Mouse (Mus musculus): ENCODE measurements at regions not wholly inside any gene's neighbourhood (a gene's known extent, or its start where the extent isn't known, plus 50 kb on each side); places are given as distances from the start of the nearest gene placed in this dataset.

DNA sequence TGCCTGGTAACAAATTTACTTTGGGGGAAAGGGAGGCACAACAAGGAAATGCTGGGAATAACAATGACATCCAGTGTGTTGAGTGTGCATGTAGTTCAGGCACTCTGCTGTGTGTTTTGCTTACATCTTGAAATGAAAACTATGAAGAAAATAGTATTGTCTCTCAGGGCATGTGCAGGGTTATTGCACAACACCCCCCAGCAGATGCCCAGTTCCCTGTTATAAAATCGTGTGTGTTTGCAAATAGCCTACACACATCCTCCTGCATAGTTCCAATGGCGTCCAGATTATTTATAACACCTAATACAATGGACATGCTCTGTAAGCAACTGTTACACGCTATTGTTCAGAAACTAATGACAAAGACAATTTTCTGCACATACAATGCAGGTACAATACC, 220.0 kb upstream of the Pgrmc2 start:
- 83% methylated on average over 3 of the region's 3 CpGs for WGBS
- H3K27ac ChIP-seq = no peak overlapping the region
- H3K4me3 ChIP-seq (replicated peaks) = no peak overlapping the region
- no peak for ATAC-seq (ENCODE audit: low FRiP score)
- no peaks in the 10 kb centered on the region for H3K4me1 ChIP-seq
- no peak overlapping the region for H3K9ac ChIP-seq
- H3K36me3 ChIP-seq (replicated peaks) = no peaks in the 10 kb centered on the region
- no peaks in the 10 kb centered on the region for H3K9me3 ChIP-seq
- H3K4me2 ChIP-seq = no peak overlapping the region
- H3K27me3 ChIP-seq = no peaks in the 10 kb centered on the region

GRCm38 (mm10) chr3:41298776-41299175, 215.9 kb upstream of the Pgrmc2 start:
- Histone ChIP-seq H3K4me3 (replicated peaks) (no peak overlapping the region), H3K9me3 (no peaks in the 10 kb centered on the region), H3K4me1 (no peaks in the 10 kb centered on the region), H3K9ac (no peak overlapping the region), H3K36me3 (replicated peaks) (no peaks in the 10 kb centered on the region), H3K27ac (no peak overlapping the region), H3K27me3 (no peaks in the 10 kb centered on the region), H3K4me2 (no peak overlapping the region)
- no peak for ATAC-seq (ENCODE audit: low FRiP score)
- 90% methylated on average over 4 of the region's 4 CpGs for WGBS

- 86% methylated on average over 11 of the region's 11 CpGs for WGBS
- no peak for ATAC-seq (ENCODE audit: low FRiP score)
Measured at GRCm38 (mm10) chr3:41296152-41296809, 213.4 kb upstream of the Pgrmc2 start.

GRCm38 (mm10) chr3:41295150-41295549, 212.3 kb upstream of the Pgrmc2 start:
- no peaks in the 10 kb centered on the region for H3K36me3 ChIP-seq (replicated peaks)
- no peak for ATAC-seq (ENCODE audit: low FRiP score)
- H3K9ac ChIP-seq = no peak overlapping the region
- H3K4me3 ChIP-seq (replicated peaks) = no peak overlapping the region
- no peak overlapping the region for H3K4me2 ChIP-seq
- 78% methylated on average over 8 of the region's 8 CpGs for WGBS
- H3K4me1 ChIP-seq = no peaks in the 10 kb centered on the region
- no peak overlapping the region for H3K27ac ChIP-seq
- H3K27me3 ChIP-seq = no peaks in the 10 kb centered on the region
- no peaks in the 10 kb centered on the region for H3K9me3 ChIP-seq

More at GRCm38 (mm10) chr3:41296152-41296809, 213.4 kb upstream of the Pgrmc2 start:
- H3K4me1 ChIP-seq = no peaks in the 10 kb centered on the region
- no peaks in the 10 kb centered on the region for H3K27me3 ChIP-seq
- H3K4me3 ChIP-seq (replicated peaks) = no peak overlapping the region
- H3K9ac ChIP-seq = no peak overlapping the region
- H3K4me2 ChIP-seq = no peak overlapping the region
- no peak overlapping the region for H3K27ac ChIP-seq
- no peaks in the 10 kb centered on the region for H3K9me3 ChIP-seq
- no peaks in the 10 kb centered on the region for H3K36me3 ChIP-seq (replicated peaks)

- Histone ChIP-seq H3K4me1 (no peaks in the 10 kb centered on the region), H3K9me3 (no peaks in the 10 kb centered on the region), H3K36me3 (replicated peaks) (no peaks in the 10 kb centered on the region), H3K9ac (no peak overlapping the region), H3K4me2 (no peak overlapping the region), H3K27ac (no peak overlapping the region), H3K27me3 (no peaks in the 10 kb centered on the region), H3K4me3 (replicated peaks) (no peak overlapping the region)
- no peak for ATAC-seq (ENCODE audit: low FRiP score)
- 81% methylated on average over 11 of the region's 11 CpGs for WGBS
Measured at GRCm38 (mm10) chr3:41290535-41291307, 207.9 kb upstream of the Pgrmc2 start.

DNA sequence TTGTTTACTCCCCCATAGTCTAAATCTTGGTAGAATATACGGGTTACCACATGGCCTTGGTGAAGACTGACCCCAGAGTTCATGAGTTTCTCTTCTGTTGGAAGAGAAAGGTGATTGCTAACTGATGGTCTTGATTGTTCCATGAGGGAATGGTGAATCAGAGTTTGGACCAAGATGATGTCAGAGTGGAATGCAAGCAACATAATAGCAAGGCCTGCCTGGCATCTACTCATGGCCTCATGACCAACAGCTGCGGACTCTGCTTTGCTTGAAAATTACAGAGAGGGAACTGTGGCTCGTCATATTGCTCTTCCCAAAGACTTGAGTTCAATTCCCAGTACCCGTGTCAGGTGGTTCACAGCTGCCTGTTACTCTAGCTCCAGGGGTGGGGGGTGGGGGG, 205.9 kb upstream of the Pgrmc2 start:
- H3K4me2 ChIP-seq = no peak overlapping the region
- ATAC-seq (ENCODE audit: low FRiP score) = no peak
- WGBS = 94% methylated on average over 4 of the region's 4 CpGs
- H3K36me3 ChIP-seq (replicated peaks) = no peaks in the 10 kb centered on the region
- no peaks in the 10 kb centered on the region for H3K27me3 ChIP-seq
- H3K9me3 ChIP-seq = no peaks in the 10 kb centered on the region
- H3K9ac ChIP-seq = no peak overlapping the region
- H3K4me1 ChIP-seq = 0 out of 2 replicates have a peak, but pooled peaks cover 3% of the 10 kb centered on the region
- H3K4me3 ChIP-seq (replicated peaks) = no peak overlapping the region
- no peak overlapping the region for H3K27ac ChIP-seq

DNA sequence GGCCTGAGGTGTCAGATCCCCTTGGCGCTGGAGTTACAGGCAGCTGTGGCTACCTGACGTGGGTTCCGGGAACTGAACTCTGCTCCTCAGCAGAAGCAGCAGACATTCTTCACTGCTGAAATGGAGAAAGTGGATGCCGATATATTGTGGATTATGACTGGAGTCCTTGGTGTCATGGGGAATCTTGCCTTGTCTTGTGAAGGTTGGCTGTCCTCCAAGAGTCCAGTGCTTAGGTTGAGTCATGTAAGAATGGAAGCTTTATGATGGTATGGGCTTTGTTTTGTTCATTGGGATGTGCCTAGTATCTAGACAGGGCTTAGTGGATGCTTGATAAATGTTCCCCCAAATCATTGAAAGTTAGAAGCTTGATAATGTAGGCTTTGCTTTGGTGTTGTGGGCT, 205.2 kb upstream of the Pgrmc2 start:
- no peak for ATAC-seq (ENCODE audit: low FRiP score)
- H3K9me3 ChIP-seq = no peaks in the 10 kb centered on the region
- H3K36me3 ChIP-seq (replicated peaks) = no peaks in the 10 kb centered on the region
- H3K4me3 ChIP-seq (replicated peaks) = no peak overlapping the region
- no peaks in the 10 kb centered on the region for H3K27me3 ChIP-seq
- no peak overlapping the region for H3K4me2 ChIP-seq
- H3K9ac ChIP-seq = no peak overlapping the region
- 86% methylated on average over 4 of the region's 4 CpGs for WGBS
- no peak overlapping the region for H3K27ac ChIP-seq
- 0 out of 2 replicates have a peak, but pooled peaks cover 3% of the 10 kb centered on the region for H3K4me1 ChIP-seq

DNA sequence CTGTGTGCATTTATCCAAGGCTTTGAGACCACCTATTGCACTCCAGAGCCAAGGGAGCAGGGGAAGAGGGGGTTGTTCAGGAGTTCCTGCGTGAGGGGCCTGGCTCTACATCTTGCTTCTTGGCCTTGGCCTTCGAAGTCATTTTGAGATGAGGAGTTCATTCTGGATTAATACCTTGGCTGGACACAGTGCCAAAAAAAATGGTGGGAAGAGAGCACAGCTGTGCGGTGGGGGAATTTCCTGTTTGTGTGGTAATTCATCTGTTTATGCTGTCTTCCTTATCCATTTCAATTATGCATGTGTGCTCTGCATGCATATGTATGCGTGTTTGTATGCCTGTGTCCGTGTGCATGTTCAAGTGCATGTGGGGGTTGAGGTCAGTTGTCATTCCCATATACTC, 202.5 kb upstream of the Pgrmc2 start:
- peaks cover 3% of the 10 kb centered on the region; the same call in 1 of the 2 replicates for H3K4me1 ChIP-seq
- no peak for ATAC-seq (ENCODE audit: low FRiP score)
- H3K36me3 ChIP-seq (replicated peaks) = no peaks in the 10 kb centered on the region
- no peak overlapping the region for H3K9ac ChIP-seq
- H3K27me3 ChIP-seq = no peaks in the 10 kb centered on the region
- no peaks in the 10 kb centered on the region for H3K9me3 ChIP-seq
- H3K4me2 ChIP-seq = no peak overlapping the region
- H3K27ac ChIP-seq = no peak overlapping the region
- 86% methylated on average over 5 of the region's 5 CpGs for WGBS
- no peak overlapping the region for H3K4me3 ChIP-seq (replicated peaks)

GRCm38 (mm10) chr3:41284897-41285296, 202.1 kb upstream of the Pgrmc2 start:
- H3K4me1 ChIP-seq = peaks cover 3% of the 10 kb centered on the region; the same call in 1 of the 2 replicates
- no peak for ATAC-seq (ENCODE audit: low FRiP score)
- no peaks in the 10 kb centered on the region for H3K36me3 ChIP-seq (replicated peaks)
- H3K27ac ChIP-seq = no peak overlapping the region
- WGBS = 77% methylated on average over 13 of the region's 13 CpGs
- no peak overlapping the region for H3K4me2 ChIP-seq
- no peaks in the 10 kb centered on the region for H3K27me3 ChIP-seq
- no peaks in the 10 kb centered on the region for H3K9me3 ChIP-seq
- no peak overlapping the region for H3K4me3 ChIP-seq (replicated peaks)
- H3K9ac ChIP-seq = no peak overlapping the region

GRCm38 (mm10) chr3:41282431-41283037, 199.7 kb upstream of the Pgrmc2 start:
- 47% methylated on average over 8 of the region's 8 CpGs for WGBS
- no peak overlapping the region for H3K27ac ChIP-seq
- H3K9me3 ChIP-seq = no peaks in the 10 kb centered on the region
- no peak overlapping the region for H3K9ac ChIP-seq
- ATAC-seq (ENCODE audit: low FRiP score) = no peak
- H3K27me3 ChIP-seq = no peaks in the 10 kb centered on the region
- peaks cover 3% of the 10 kb centered on the region; the same call in 1 of the 2 replicates for H3K4me1 ChIP-seq
- H3K36me3 ChIP-seq (replicated peaks) = no peaks in the 10 kb centered on the region
- H3K4me2 ChIP-seq = no peak overlapping the region
- no peak overlapping the region for H3K4me3 ChIP-seq (replicated peaks)

GRCm38 (mm10) chr3:41276096-41276495, 193.2 kb upstream of the Pgrmc2 start:
- Histone ChIP-seq H3K4me3 (replicated peaks) (no peak overlapping the region), H3K4me2 (no peak overlapping the region), H3K9me3 (no peaks in the 10 kb centered on the region), H3K27me3 (no peaks in the 10 kb centered on the region), H3K36me3 (replicated peaks) (no peaks in the 10 kb centered on the region), H3K9ac (no peak overlapping the region), H3K4me1 (no peaks in the 10 kb centered on the region), H3K27ac (no peak overlapping the region)
- no peak for ATAC-seq (ENCODE audit: low FRiP score)
- 85% methylated on average over 9 of the region's 9 CpGs for WGBS

DNA sequence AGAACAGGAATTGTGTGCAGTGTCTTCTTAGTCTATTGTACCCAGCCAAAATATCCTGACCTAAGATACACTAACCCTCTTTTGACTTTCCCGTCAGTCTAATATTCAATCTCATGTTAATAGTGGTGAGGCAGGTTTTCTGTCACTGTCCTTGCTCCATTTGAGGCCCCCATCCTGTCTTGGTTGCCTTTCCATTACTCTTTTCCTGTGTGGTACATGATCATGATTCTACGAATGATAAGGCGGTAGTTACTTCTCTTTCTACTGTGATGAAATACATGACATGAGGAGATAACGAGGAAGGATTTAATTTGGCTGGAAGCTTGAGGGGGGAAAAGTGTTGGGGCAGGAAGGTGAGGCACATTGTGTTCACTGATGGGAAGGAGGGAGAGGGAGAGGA, 185.7 kb upstream of the Pgrmc2 start:
- Histone ChIP-seq H3K9me3 (no peaks in the 10 kb centered on the region), H3K9ac (no peak overlapping the region), H3K27ac (no peak overlapping the region), H3K4me2 (no peak overlapping the region), H3K4me3 (replicated peaks) (no peak overlapping the region), H3K27me3 (no peaks in the 10 kb centered on the region), H3K36me3 (replicated peaks) (no peaks in the 10 kb centered on the region), H3K4me1 (no peaks in the 10 kb centered on the region)
- ATAC-seq (ENCODE audit: low FRiP score) = no peak
- 79% methylated on average over 4 of the region's 4 CpGs for WGBS
